Mouse (Mus musculus) MEL-GATA-1-ER (cell line): ENCODE measurements around the gene Polr2h.

Source experiments
- DNase-seq: peaks from one replicate; pipeline ENCODE4 v3.0.0-alpha.2; 2012; ENCODE audit warnings: low read depth; ENCODE audit errors: extremely low read depth

Polr2h gene

GRCm38 (mm10) chr16:20722736-20723135 lies 5.3 kb downstream of the Polr2h start:
- no peak for DNase-seq

- DNase-seq, result no peak
Observed at GRCm38 (mm10) chr16:20723247-20723646, 5.8 kb downstream of the Polr2h start.

- DNase-seq, result no peak
Observed at GRCm38 (mm10) chr16:20724338-20724748, 6.9 kb downstream of the Polr2h start.

- DNase-seq, result no peak
Observed at GRCm38 (mm10) chr16:20725321-20725720, 7.9 kb downstream of the Polr2h start.

GRCm38 (mm10) chr16:20725750-20726149 lies 8.3 kb downstream of the Polr2h start:
- DNase-seq, result no peak

- DNase-seq, result no peak
Observed at GRCm38 (mm10) chr16:20726384-20726783, 8.9 kb downstream of the Polr2h start.

GRCm38 (mm10) chr16:20730293-20730711 lies 12.8 kb downstream of the Polr2h start:
- DNase-seq, result no peak

GRCm38 (mm10) chr16:20731688-20732087 lies 14.2 kb downstream of the Polr2h start:
- DNase-seq, result no peak

GRCm38 (mm10) chr16:20732251-20732924 lies 14.9 kb downstream of the Polr2h start:
- DNase-seq, result no peak

GRCm38 (mm10) chr16:20732925-20733730 lies 15.7 kb downstream of the Polr2h start, which contains the start of gene Chrd:
TSS of gene Chrd (plus strand) at chr16:20733127.
- no peak for DNase-seq

GRCm38 (mm10) chr16:20733731-20734730 lies 16.6 kb downstream of the Polr2h start, which contains the start of gene Thpo:
TSS of gene Thpo (minus strand) at chr16:20734511.
- no peak for DNase-seq

GRCm38 (mm10) chr16:20735651-20736050 lies 18.2 kb downstream of the Polr2h start:
- DNase-seq, result no peak

GRCm38 (mm10) chr16:20736168-20736567 lies 18.7 kb downstream of the Polr2h start:
- no peak for DNase-seq

GRCm38 (mm10) chr16:20736823-20737222 lies 19.4 kb downstream of the Polr2h start:
- no peak for DNase-seq

GRCm38 (mm10) chr16:20739845-20740244 lies 22.4 kb downstream of the Polr2h start:
- DNase-seq, result no peak

GRCm38 (mm10) chr16:20746641-20747040 lies 29.2 kb downstream of the Polr2h start:
- no peak for DNase-seq

GRCm38 (mm10) chr16:20750518-20750917 lies 33.1 kb downstream of the Polr2h start:
- DNase-seq, result no peak

- DNase-seq, result no peak
Observed at GRCm38 (mm10) chr16:20756052-20756451, 38.6 kb downstream of the Polr2h start.

GRCm38 (mm10) chr16:20757385-20757784 lies 39.9 kb downstream of the Polr2h start:
- no peak for DNase-seq

GRCm38 (mm10) chr16:20761681-20762080 lies 44.2 kb downstream of the Polr2h start:
- peak; percentile 16 for DNase-seq

- DNase-seq, result peak; percentile 13
Observed at GRCm38 (mm10) chr16:20765244-20765643, 47.8 kb downstream of the Polr2h start.
